Mouse (Mus musculus): ENCODE data around the gene Sorl1. TPM values are rescaled to one million over a fixed set of nuclear protein-coding genes. Genes with fewer than 3 reads are reported as not detected.

Sorl1 gene
- total and polyA plus RNA-seq, 3 experiments = 2.5 to 12.3 (median 6.3) TPM

GRCm38 (mm10) chr9:42054339-42055272, 69.5 kb downstream of the Sorl1 start:
- TF ChIP-seq POLR2AphosphoS2 (IDR thresholded peaks at IDR 0.05; ENCODE audit: low read depth, low read length) = no peak
- TF ChIP-seq USF2 (conservative IDR thresholded peaks at IDR 0.05; ENCODE audit: low read depth, low read length) = no peak
- no peak for TF ChIP-seq MXI1 (IDR thresholded peaks at IDR 0.05; ENCODE audit: low read depth, low read length)
- no peak for TF ChIP-seq PAX5 (IDR thresholded peaks at IDR 0.05; ENCODE audit: low read length)
- no peak for TF ChIP-seq E2F4 (IDR thresholded peaks at IDR 0.05; ENCODE audit: insufficient replicate concordance, low read depth, low read length)
- no peak for TF ChIP-seq HCFC1 (IDR thresholded peaks at IDR 0.05; ENCODE audit: low read depth, low read length)
- dilution Hi-C loops (cut with MboI; ENCODE audit: extremely low pct_ligation_motif_present, extremely low pct_unique_long_range_greater_than_20kb, low sequenced_read_pairs) = no loop called here
- Histone ChIP-seq H3K27ac (ENCODE audit: insufficient read depth, low read depth) (no peak overlapping the region), H3K4me1 (ENCODE audit: control insufficient read depth in 1 of 2, insufficient read depth in 2 of 2) (peaks cover 0 to 25% of the 10 kb centered on the region in 2 experiments; a peak in 2 of 4 replicates), H3K4me2 (ENCODE audit: insufficient read depth, low read depth, poor library complexity, severe bottlenecking) (no peak overlapping the region), H3K9ac (ENCODE audit: insufficient read depth, low read depth) (no peak overlapping the region), H3K9me3 (replicated peaks; ENCODE audit: low read length) (no peaks in the 10 kb centered on the region), H3K79me2 (replicated peaks; ENCODE audit: control insufficient read depth, extremely low read depth, insufficient read depth, poor library complexity, severe bottlenecking) (no peaks in the 10 kb centered on the region), H3K36me3 (replicated peaks in 1 of 2; ENCODE audit: control insufficient read depth in 1 of 2, insufficient read depth in 1 of 2, low read length in 1 of 2) (peaks cover 0 to 15% of the 10 kb centered on the region in 2 experiments), H3K27me3 (replicated peaks) (no peaks in the 10 kb centered on the region), H3K4me3 (replicated peaks in 1 of 3; ENCODE audit: low read depth in 2 of 3, low read length in 2 of 3, poor library complexity in 1 of 3) (no peak overlapping the region)
- DNase-seq (ENCODE audit: extremely low read depth) = no peak
- in situ Hi-C loops (cut with MboI; ENCODE audit: low pct_ligation_motif_present, low pct_unique_long_range_greater_than_20kb, low sequenced_read_pairs) = no loop called here

DNA sequence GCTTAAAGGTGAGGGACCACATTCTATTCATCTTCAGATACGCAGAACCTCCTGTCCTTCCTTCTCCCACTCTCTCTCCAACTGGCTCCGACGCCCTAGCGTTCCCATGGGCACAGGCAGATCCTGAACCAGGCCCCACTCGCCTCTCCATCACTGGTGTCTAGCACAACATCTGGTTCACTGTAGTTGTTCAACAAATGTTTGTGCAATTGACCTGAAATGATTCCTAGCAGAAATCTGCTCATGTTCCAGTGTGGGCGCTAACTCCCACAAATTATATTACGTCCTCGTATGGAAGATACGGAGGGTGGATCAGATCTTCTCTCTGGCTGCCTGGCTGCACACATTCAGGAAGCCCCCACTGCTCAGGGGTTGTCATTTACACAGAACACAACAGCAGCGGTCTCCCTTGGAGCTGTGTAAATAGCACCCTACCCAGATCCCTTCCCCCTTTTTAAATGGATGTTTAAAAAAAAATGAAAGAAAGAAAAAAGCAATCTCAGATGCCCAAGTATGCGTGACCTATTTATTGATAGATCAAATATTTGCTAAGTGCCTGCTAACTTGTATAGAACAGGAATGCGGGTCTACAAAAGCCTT, 70.4 kb downstream of the Sorl1 start:
- no peak overlapping the region for H3K4me3 ChIP-seq (replicated peaks in 1 of 3; ENCODE audit: low read depth in 2 of 3, low read length in 2 of 3, poor library complexity in 1 of 3)
- H3K9me3 ChIP-seq (replicated peaks; ENCODE audit: low read length) = no peaks in the 10 kb centered on the region
- H3K4me2 ChIP-seq (ENCODE audit: insufficient read depth, low read depth, poor library complexity, severe bottlenecking) = no peak overlapping the region
- no peaks in the 10 kb centered on the region for H3K79me2 ChIP-seq (replicated peaks; ENCODE audit: control insufficient read depth, extremely low read depth, insufficient read depth, poor library complexity, severe bottlenecking)
- no peak overlapping the region for H3K27ac ChIP-seq (ENCODE audit: insufficient read depth, low read depth)
- no peaks in the 10 kb centered on the region for H3K27me3 ChIP-seq (replicated peaks)
- TF ChIP-seq MAZ (IDR thresholded peaks at IDR 0.05; ENCODE audit: low read depth, low read length) = no peak
- no peak for TF ChIP-seq E2F4 (IDR thresholded peaks at IDR 0.05; ENCODE audit: insufficient replicate concordance, low read depth, low read length)
- TF ChIP-seq BHLHE40 (IDR thresholded peaks at IDR 0.05; ENCODE audit: low read depth, low read length) = no peak
- TF ChIP-seq IRF4 (IDR thresholded peaks at IDR 0.05; ENCODE audit: low read depth, low read length) = no peak
- no peak for TF ChIP-seq JUND (conservative IDR thresholded peaks at IDR 0.05; ENCODE audit: low read depth, low read length)
- TF ChIP-seq RCOR1 (conservative IDR thresholded peaks at IDR 0.05; ENCODE audit: low read depth, low read length) = no peak
- TF ChIP-seq CHD2 (IDR thresholded peaks at IDR 0.05; ENCODE audit: low read length) = no peak
- in situ Hi-C loops (cut with MboI; ENCODE audit: low pct_ligation_motif_present, low pct_unique_long_range_greater_than_20kb, low sequenced_read_pairs) = no loop called here
- DNase-seq (ENCODE audit: extremely low read depth) = no peak
- peaks cover 0 to 15% of the 10 kb centered on the region in 2 experiments for H3K36me3 ChIP-seq (replicated peaks in 1 of 2; ENCODE audit: control insufficient read depth in 1 of 2, insufficient read depth in 1 of 2, low read length in 1 of 2)
- dilution Hi-C loops (cut with MboI; ENCODE audit: extremely low pct_ligation_motif_present, extremely low pct_unique_long_range_greater_than_20kb, low sequenced_read_pairs) = no loop called here
- H3K9ac ChIP-seq (ENCODE audit: insufficient read depth, low read depth) = no peak overlapping the region
- peaks cover 0 to 22% of the 10 kb centered on the region in 2 experiments; a peak in 2 of 4 replicates for H3K4me1 ChIP-seq (ENCODE audit: control insufficient read depth in 1 of 2, insufficient read depth in 2 of 2)

Measured in CH12.LX (cell line).